Mouse (Mus musculus) kidney, adult 2 months (tissue): ENCODE measurements around the gene Mog.

ENCODE experiments used
- CTCF ChIP-seq: fragments of 200-500 bp; conservative IDR thresholded peaks from 2 replicates; pipeline ENCODE4 v1.5.1; 2011; ENCODE audit warnings: low read depth, mild to moderate bottlenecking, control low read depth, low read length, moderate library complexity, mixed read lengths; ENCODE audit not compliant: insufficient read depth, insufficient read length
- POLR2A ChIP-seq: fragments of 200-500 bp; IDR thresholded peaks from one replicate; pipeline ENCODE4 v1.6.1; 2011; ENCODE audit warnings: low read depth, low read length, control low read depth

DNA sequence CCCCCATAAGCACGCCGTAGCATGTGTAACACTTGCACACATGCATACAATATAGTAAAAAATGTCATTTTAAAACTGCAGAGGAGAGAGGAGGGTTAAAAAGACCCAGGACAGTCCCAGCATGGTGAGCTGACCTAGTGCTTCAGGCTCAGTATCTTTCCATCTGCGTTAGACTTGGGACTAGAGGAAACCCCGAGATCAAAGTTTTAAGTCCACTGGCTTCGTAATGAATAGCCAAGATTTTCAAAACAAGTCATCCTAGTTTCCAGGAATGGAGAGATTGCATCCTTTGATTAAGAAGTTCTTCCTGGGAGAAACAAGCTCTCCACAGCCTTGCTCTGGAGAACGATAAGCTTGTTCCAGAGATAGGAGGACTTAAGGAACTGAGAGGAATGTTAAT, 15.0 kb downstream of the Mog start:
- TF ChIP-seq POLR2A (no peak), CTCF (no peak)
